Mouse (Mus musculus) heart, postnatal 25 days (tissue): ENCODE results near the gene Ptma. TPM values are rescaled to one million over a fixed set of nuclear protein-coding genes. Genes with fewer than 3 reads are reported as not detected.
"Not testable (repeated sequence)": the region's sequence is repeated elsewhere in the genome, so short reads cannot be mapped to it uniquely, and the experiment has no call there.

Experiments
- DNase-seq: peaks from one replicate; pipeline ENCODE4 v3.0.0; 2022; ENCODE audit warnings: low spot score
- intact Hi-C: fragments of 180-260 bp; cut with DNase I; formaldehyde crosslinking; loops from one replicate; pipeline ENCODE4 v1.15.1; 2025
- total RNA-seq, 2 experiments: library from RNA; stranded (reverse); gene quantifications; 2 replicates each; pipeline ENCODE4 v1.2.3; 2021

Ptma gene
- total RNA-seq, 2 experiments from 2014 or later: 231 to 265 TPM

GRCm38 (mm10) chr1:86531547-86532321 is 5.2 kb downstream of the Ptma start:
- intact Hi-C loops: loop anchor here (1.0 to 5.0 kb wide), 3 partner anchors 30 to 154 kb away; no protein-coding TSS in a partner anchor
- DNase-seq: no peak

- peak; percentile 79 for DNase-seq
- intact Hi-C loops: loop anchor here (1.0 to 5.0 kb wide), 3 partner anchors 31 to 155 kb away; no protein-coding TSS in a partner anchor
These were observed 6.0 kb downstream of the Ptma start for GRCm38 (mm10) chr1:86532362-86533051.

- intact Hi-C loops: loop anchor here (5.0 kb wide), 1 partner anchor 156 kb away; no protein-coding TSS in a partner anchor
- no peak for DNase-seq
These were observed 7.0 kb downstream of the Ptma start for GRCm38 (mm10) chr1:86533411-86534130.

- intact Hi-C loops: no loop called here
- DNase-seq: no peak
These were observed 11.9 kb downstream of the Ptma start for GRCm38 (mm10) chr1:86538383-86538782.

- intact Hi-C loops, DNase-seq: not testable (repeated sequence)
These were observed 13.1 kb downstream of the Ptma start for GRCm38 (mm10) chr1:86539583-86539982.

GRCm38 (mm10) chr1:86542584-86542983 is 16.1 kb downstream of the Ptma start:
- intact Hi-C loops: no loop called here

GRCm38 (mm10) chr1:86546797-86547196 is 20.3 kb downstream of the Ptma start:
- intact Hi-C loops: no loop called here
- no peak for DNase-seq

More at GRCm38 (mm10) chr1:86542584-86542983, 16.1 kb downstream of the Ptma start:
- DNase-seq: no peak

- no peak for DNase-seq
- intact Hi-C loops: no loop called here
These were observed 24.8 kb downstream of the Ptma start for GRCm38 (mm10) chr1:86551299-86551698.

- intact Hi-C loops: no loop called here
- no peak for DNase-seq
These were observed 25.4 kb downstream of the Ptma start for GRCm38 (mm10) chr1:86551877-86552276.

GRCm38 (mm10) chr1:86555665-86556064 is 29.1 kb downstream of the Ptma start:
- DNase-seq: no peak
- intact Hi-C loops: no loop called here

GRCm38 (mm10) chr1:86557872-86558271 is 31.3 kb downstream of the Ptma start:
- no peak for DNase-seq
- intact Hi-C loops: no loop called here

GRCm38 (mm10) chr1:86559232-86559631 is 32.7 kb downstream of the Ptma start:
- no peak for DNase-seq

GRCm38 (mm10) chr1:86562663-86563062 is 36.1 kb downstream of the Ptma start:
- DNase-seq: no peak
- intact Hi-C loops: no loop called here

More at GRCm38 (mm10) chr1:86559232-86559631, 32.7 kb downstream of the Ptma start:
- intact Hi-C loops: no loop called here

- intact Hi-C loops: no loop called here
- no peak for DNase-seq
These were observed 41.9 kb downstream of the Ptma start for GRCm38 (mm10) chr1:86568409-86568808.

GRCm38 (mm10) chr1:86569292-86569860 is 42.9 kb downstream of the Ptma start:
- intact Hi-C loops: no loop called here

GRCm38 (mm10) chr1:86571381-86571780 is 44.9 kb downstream of the Ptma start:
- DNase-seq: no peak
- intact Hi-C loops: no loop called here

More at GRCm38 (mm10) chr1:86569292-86569860, 42.9 kb downstream of the Ptma start:
- DNase-seq: no peak

GRCm38 (mm10) chr1:86571941-86572340 is 45.4 kb downstream of the Ptma start:
- intact Hi-C loops: no loop called here
- no peak for DNase-seq
